Mouse (Mus musculus): ENCODE measurements around the gene Sez6l2. TPM values are rescaled to one million over a fixed set of nuclear protein-coding genes. Genes with fewer than 3 reads are reported as not detected.

The Sez6l2 gene
- polyA plus RNA-seq, 1 experiment from 2014 or later = 50.5 TPM

GRCm38 (mm10) chr7:127019306-127019960, 69.1 kb downstream of the Sez6l2 start:
- 79% methylated on average over 14 of the region's 14 CpGs for WGBS
- Histone ChIP-seq H3K27ac (no peak overlapping the region), H3K4me1 (peaks cover 91% of the 10 kb centered on the region)

GRCm38 (mm10) chr7:127020031-127020430, 69.7 kb downstream of the Sez6l2 start:
- H3K27me3 ChIP-seq (replicated peaks) = no peaks in the 10 kb centered on the region
- peak overlapping the region; percentile 49 for H3K4me3 ChIP-seq
- WGBS = 58% methylated on average over 3 of the region's 3 CpGs
- peaks cover 91% of the 10 kb centered on the region for H3K4me1 ChIP-seq
- ATAC-seq (replicated peaks) = no peak
- peak overlapping the region; percentile 60; the same call in 1 of the 2 replicates for H3K9ac ChIP-seq
- H3K27ac ChIP-seq = peak overlapping the region; percentile 83
- peak overlapping the region; percentile 64 for H3K4me2 ChIP-seq
- H3K36me3 ChIP-seq (replicated peaks) = peaks cover 11% of the 10 kb centered on the region
- no peaks in the 10 kb centered on the region for H3K9me3 ChIP-seq

More at GRCm38 (mm10) chr7:127019306-127019960, 69.1 kb downstream of the Sez6l2 start:
- Histone ChIP-seq H3K9ac (peak overlapping the region; percentile 60; the same call in 1 of the 2 replicates), H3K27me3 (replicated peaks) (no peaks in the 10 kb centered on the region), H3K36me3 (replicated peaks) (peaks cover 11% of the 10 kb centered on the region), H3K4me3 (peak overlapping the region; percentile 49; the same call in 1 of the 2 replicates), H3K4me2 (peak overlapping the region; percentile 64), H3K9me3 (no peaks in the 10 kb centered on the region)
- no peak for ATAC-seq (replicated peaks)

Other genes starting within 250 kb of the Sez6l2 start
- gene Coro1a, start 242.8 kb upstream of the Sez6l2 start, polyA plus RNA-seq (2015; fragmentation: Nextera tagmentation; extraction: Ambion mirVana) = 119 and 127 TPM in 2 replicates
- gene Mapk3, start 191.0 kb upstream of the Sez6l2 start, polyA plus RNA-seq (2015; fragmentation: Nextera tagmentation; extraction: Ambion mirVana) = 110 and 111 TPM in 2 replicates
- gene Gdpd3, start 184.2 kb upstream of the Sez6l2 start, polyA plus RNA-seq (2015; fragmentation: Nextera tagmentation; extraction: Ambion mirVana) = 2.2 and 2.3 TPM in 2 replicates
- 201 and 224 TPM in 2 replicates for gene Ypel3, start 173.6 kb upstream of the Sez6l2 start, polyA plus RNA-seq (2015; fragmentation: Nextera tagmentation; extraction: Ambion mirVana)
- gene Tbx6, start 169.1 kb upstream of the Sez6l2 start, polyA plus RNA-seq (2015; fragmentation: Nextera tagmentation; extraction: Ambion mirVana) = 0.37 and 0.57 TPM in 2 replicates
- 191 and 192 TPM in 2 replicates for gene Ppp4c, start 158.1 kb upstream of the Sez6l2 start, polyA plus RNA-seq (2015; fragmentation: Nextera tagmentation; extraction: Ambion mirVana)
- 60.4 and 65.4 TPM in 2 replicates for gene Fam57b, start 152.9 kb upstream of the Sez6l2 start, polyA plus RNA-seq (2015; fragmentation: Nextera tagmentation; extraction: Ambion mirVana)
- gene 4930451I11Rik, start 118.9 kb upstream of the Sez6l2 start, polyA plus RNA-seq (2015; fragmentation: Nextera tagmentation; extraction: Ambion mirVana) = not detected in 2 replicates
- 19.8 and 23.8 TPM in 2 replicates for gene Doc2a, start 103.1 kb upstream of the Sez6l2 start, polyA plus RNA-seq (2015; fragmentation: Nextera tagmentation; extraction: Ambion mirVana)
- 16.7 and 22.8 TPM in 2 replicates for gene Hirip3, start 88.6 kb upstream of the Sez6l2 start, polyA plus RNA-seq (2015; fragmentation: Nextera tagmentation; extraction: Ambion mirVana)
- 94.4 and 100 TPM in 2 replicates for gene Ino80e, start 88.2 kb upstream of the Sez6l2 start, polyA plus RNA-seq (2015; fragmentation: Nextera tagmentation; extraction: Ambion mirVana)
- 66.8 and 70.9 TPM in 2 replicates for gene Taok2, start 65.9 kb upstream of the Sez6l2 start, polyA plus RNA-seq (2015; fragmentation: Nextera tagmentation; extraction: Ambion mirVana)
- gene Tmem219, start 27.6 kb upstream of the Sez6l2 start, polyA plus RNA-seq (2015; fragmentation: Nextera tagmentation; extraction: Ambion mirVana) = 33.2 and 36.1 TPM in 2 replicates
- gene Kctd13, start 21.7 kb upstream of the Sez6l2 start, polyA plus RNA-seq (2015; fragmentation: Nextera tagmentation; extraction: Ambion mirVana) = 133 and 136 TPM in 2 replicates
- gene Asphd1, start 981 bp upstream of the Sez6l2 start, polyA plus RNA-seq (2015; fragmentation: Nextera tagmentation; extraction: Ambion mirVana) = 7.8 and 8.9 TPM in 2 replicates
- 136 and 150 TPM in 2 replicates for gene Cdipt, start 25.4 kb downstream of the Sez6l2 start, polyA plus RNA-seq (2015; fragmentation: Nextera tagmentation; extraction: Ambion mirVana)
- 1.1 and 1.5 TPM in 2 replicates for gene Cdiptos, start 25.5 kb downstream of the Sez6l2 start, polyA plus RNA-seq (2015; fragmentation: Nextera tagmentation; extraction: Ambion mirVana)
- gene Mvp, start 64.1 kb downstream of the Sez6l2 start, polyA plus RNA-seq (2015; fragmentation: Nextera tagmentation; extraction: Ambion mirVana) = 4.0 and 4.5 TPM in 2 replicates
- 1.0 TPM in 1 of 2 replicates, not detected in the other for gene Pagr1b, start 65.9 kb downstream of the Sez6l2 start, polyA plus RNA-seq (2015; fragmentation: Nextera tagmentation; extraction: Ambion mirVana)
- gene Pagr1a, start 66.8 kb downstream of the Sez6l2 start, polyA plus RNA-seq (2015; fragmentation: Nextera tagmentation; extraction: Ambion mirVana) = 46.9 and 73.4 TPM in 2 replicates
- 44.9 and 52.6 TPM in 2 replicates for gene Gm42742, start 70.5 kb downstream of the Sez6l2 start, polyA plus RNA-seq (2015; fragmentation: Nextera tagmentation; extraction: Ambion mirVana)
- 40.7 and 42.3 TPM in 2 replicates for gene Prrt2, start 70.6 kb downstream of the Sez6l2 start, polyA plus RNA-seq (2015; fragmentation: Nextera tagmentation; extraction: Ambion mirVana)
- gene Maz, start 76.5 kb downstream of the Sez6l2 start, polyA plus RNA-seq (2015; fragmentation: Nextera tagmentation; extraction: Ambion mirVana) = 78.0 and 89.8 TPM in 2 replicates
- gene Kif22, start 91.9 kb downstream of the Sez6l2 start, polyA plus RNA-seq (2015; fragmentation: Nextera tagmentation; extraction: Ambion mirVana) = 21.4 and 24.8 TPM in 2 replicates
- not detected in 2 replicates for gene Zg16, start 136.8 kb downstream of the Sez6l2 start, polyA plus RNA-seq (2015; fragmentation: Nextera tagmentation; extraction: Ambion mirVana)
- 1.9 and 2.3 TPM in 2 replicates for gene AI467606, start 140.8 kb downstream of the Sez6l2 start, polyA plus RNA-seq (2015; fragmentation: Nextera tagmentation; extraction: Ambion mirVana)
- 0.76 and 0.83 TPM in 2 replicates for gene Qprt, start 171.7 kb downstream of the Sez6l2 start, polyA plus RNA-seq (2015; fragmentation: Nextera tagmentation; extraction: Ambion mirVana)
- gene Spn, start 187.3 kb downstream of the Sez6l2 start, polyA plus RNA-seq (2015; fragmentation: Nextera tagmentation; extraction: Ambion mirVana) = 0.04 TPM in 1 of 2 replicates, not detected in the other
- 82.1 and 82.6 TPM in 2 replicates for gene Cd2bp2, start 245.5 kb downstream of the Sez6l2 start, polyA plus RNA-seq (2015; fragmentation: Nextera tagmentation; extraction: Ambion mirVana)